Mouse (Mus musculus) small intestine, adult 2 months (tissue): ENCODE results near the gene BC107364. TPM values are rescaled to one million over a fixed set of nuclear protein-coding genes. Genes with fewer than 3 reads are reported as not detected.
A peak's percentile ranks its signal among the peaks of the same experiment; 100 is the strongest.
"Not testable (repeated sequence)": the region's sequence is repeated elsewhere in the genome, so short reads cannot be mapped to it uniquely, and the experiment has no call there.

Source experiments
- H3K27ac ChIP-seq: fragments of 200-500 bp; 2 replicates; pipeline ENCODE4 v1.5.1; 2012; ENCODE audit warnings: low read depth, low read length, control low read depth, inconsistent platforms; ENCODE audit not compliant: insufficient read depth
- H3K27me3 ChIP-seq: fragments of 200-500 bp; 2 replicates; pipeline ENCODE4 v1.6.1; 2012; ENCODE audit warnings: mild to moderate bottlenecking, moderate library complexity, low read length, inconsistent platforms; ENCODE audit not compliant: control insufficient read depth, insufficient read depth
- H3K36me3 ChIP-seq: fragments of 200-500 bp; 2 replicates; pipeline ENCODE4 v1.6.1; 2012; ENCODE audit warnings: mild to moderate bottlenecking, low read length, control low read depth, inconsistent platforms; ENCODE audit not compliant: control insufficient read depth, insufficient read depth
- H3K4me1 ChIP-seq: fragments of 200-500 bp; 2 replicates; pipeline ENCODE4 v1.6.1; 2012; ENCODE audit warnings: low read length, inconsistent platforms, mixed read lengths; ENCODE audit not compliant: control insufficient read depth, insufficient read depth, insufficient read length
- H3K4me3 ChIP-seq: fragments of 200-500 bp; 2 replicates; pipeline ENCODE4 v1.5.1; 2012; ENCODE audit warnings: low read depth, mild to moderate bottlenecking, control low read depth, inconsistent platforms, low read length, moderate library complexity
- CTCF ChIP-seq: fragments of 200-500 bp; IDR thresholded peaks from 2 replicates; pipeline ENCODE4 v1.5.1; 2012; ENCODE audit warnings: low read depth, mild to moderate bottlenecking, control low read depth, inconsistent platforms, low read length, moderate library complexity, mixed read lengths; ENCODE audit not compliant: insufficient replicate concordance, insufficient read length; ENCODE audit errors: extremely low read depth
- POLR2A ChIP-seq: fragments of 200-500 bp; IDR thresholded peaks from 2 replicates; pipeline ENCODE4 v1.6.1; 2012; ENCODE audit warnings: low read depth, mild to moderate bottlenecking, control low read depth, inconsistent platforms, low read length, moderate library complexity
- WGBS: fragments of 180-500 bp; shearing (Covaris S2); methylation state at CpG from one replicate; pipeline ENCODE4 v1.1.7; 2018; 5-methylcytosine and 5-hydroxymethylcytosine counted together
- polyA plus RNA-seq: library from polyadenylated mRNA; depleted of rRNA; stranded (reverse); fragments of >200 nt; gene quantifications from 2 replicates; pipeline ENCODE4 v1.2.3, GENCODE M21; 2012

BC107364 gene
- polyA plus RNA-seq, 1 experiment: not detected

DNA sequence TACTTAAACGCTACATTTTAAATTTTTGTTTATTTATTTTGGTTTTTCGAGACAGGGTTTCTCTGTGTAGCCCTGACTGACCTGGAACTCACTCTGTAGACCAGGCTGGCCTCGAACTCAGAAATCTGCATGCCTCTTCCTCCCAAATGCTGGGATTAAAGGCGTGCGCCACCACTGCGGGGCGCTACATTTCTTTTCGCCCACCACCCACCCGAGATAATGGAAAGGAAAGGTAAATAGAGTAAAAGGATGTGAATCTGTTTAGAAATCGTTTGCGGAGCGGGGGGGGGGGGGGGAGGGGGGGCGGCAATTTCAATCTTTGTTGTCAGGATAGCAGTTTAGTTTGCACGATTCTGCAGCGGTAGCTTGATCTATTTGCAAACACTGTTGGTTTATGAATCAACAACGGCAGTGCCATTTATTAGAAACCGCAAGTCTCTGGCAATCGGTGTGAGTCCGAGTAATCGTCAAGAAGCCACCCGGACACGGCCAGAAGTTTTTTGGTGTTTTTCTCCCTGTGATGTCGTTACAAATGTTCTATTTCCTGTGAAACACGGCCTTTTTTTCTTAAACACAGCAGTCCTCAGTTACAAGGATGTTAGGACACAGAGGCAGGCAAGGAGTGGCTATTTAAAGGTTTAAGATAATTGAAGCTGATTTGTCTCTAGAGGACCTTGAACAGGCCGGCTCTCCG, 35.6 kb upstream of the BC107364 start:
- H3K36me3 ChIP-seq: no peaks in the 10 kb centered on the region
- H3K27ac ChIP-seq: peak overlapping the region; percentile 97
- no peaks in the 10 kb centered on the region for H3K27me3 ChIP-seq
- H3K4me3 ChIP-seq: peak overlapping the region; percentile 53
- no peaks in the 10 kb centered on the region for H3K4me1 ChIP-seq
- no peak for TF ChIP-seq CTCF
- no peak for TF ChIP-seq POLR2A
- 2% methylated on average over 26 of the region's 26 CpGs for WGBS

DNA sequence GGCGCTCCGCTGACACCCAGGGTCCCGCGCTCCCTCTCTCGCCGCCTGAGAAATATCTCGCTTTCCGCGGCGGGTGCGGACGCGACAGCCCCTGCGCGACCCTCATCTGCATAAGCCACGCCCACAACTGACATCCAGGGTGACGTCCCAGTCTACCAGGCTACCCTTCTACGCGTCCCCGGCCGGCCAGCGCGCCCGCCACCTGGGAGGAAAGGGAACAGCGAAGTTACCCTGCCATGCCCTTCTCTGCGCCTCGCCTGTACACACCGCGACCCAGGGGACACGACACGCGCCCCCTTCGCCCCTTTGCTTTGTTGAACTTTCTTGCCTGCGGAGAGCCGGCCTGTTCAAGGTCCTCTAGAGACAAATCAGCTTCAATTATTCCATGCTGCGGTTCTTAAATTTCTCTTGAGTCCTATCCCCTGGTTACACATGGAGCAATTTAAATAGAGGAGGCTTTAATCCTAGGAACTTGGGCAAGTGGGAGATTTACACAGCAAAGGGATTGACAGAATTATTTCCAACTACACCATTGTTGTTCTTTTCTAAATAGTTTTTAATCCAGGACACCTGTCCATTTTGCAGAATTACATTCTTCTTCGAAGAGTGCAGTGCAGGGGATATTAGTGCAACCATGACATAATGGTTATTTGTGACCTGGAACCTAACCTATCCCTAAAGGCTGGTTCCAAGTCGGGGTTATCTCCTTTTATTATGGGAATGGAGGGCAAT, 34.9 kb upstream of the BC107364 start:
- H3K27ac ChIP-seq: peak overlapping the region; percentile 53; the same call in 1 of the 2 replicates

DNA sequence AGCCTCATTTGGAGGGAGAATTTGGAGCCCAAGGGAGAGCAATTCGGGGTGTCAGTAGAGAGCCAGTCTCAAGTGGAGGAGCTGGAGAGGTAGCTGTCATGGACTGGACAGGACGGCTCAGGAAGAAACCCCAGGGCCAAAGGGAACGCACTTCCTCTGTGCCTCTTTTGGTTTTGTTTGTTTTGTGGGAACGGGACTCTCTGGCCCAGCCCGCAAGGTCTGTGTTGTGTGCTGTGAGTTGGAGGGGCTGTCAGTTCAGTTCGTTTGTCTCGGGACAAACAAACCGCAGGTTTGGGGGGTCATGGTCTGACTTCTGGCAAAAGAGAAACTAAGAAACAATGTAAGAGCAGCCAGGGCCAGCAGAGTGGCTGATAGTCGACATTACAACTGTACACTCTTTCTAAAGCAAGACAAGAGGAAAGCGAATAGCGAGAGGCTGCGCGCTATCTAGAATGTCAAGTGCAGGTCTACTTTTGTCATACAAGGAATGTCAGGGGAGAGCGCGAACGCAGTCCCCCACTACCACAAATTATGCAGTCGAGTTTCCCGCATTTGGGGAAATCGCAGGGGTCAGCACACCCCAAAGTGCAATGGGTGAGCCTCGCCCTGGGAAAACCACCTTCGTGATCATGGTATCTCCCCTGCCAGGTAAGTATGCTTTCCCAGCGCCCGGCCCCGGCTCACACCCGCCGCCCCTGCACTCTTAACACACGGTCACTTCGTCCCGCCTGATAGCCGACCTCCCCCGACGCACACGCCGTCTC, 34.1 kb upstream of the BC107364 start:
- not testable (repeated sequence) for H3K36me3 ChIP-seq, H3K4me3 ChIP-seq, H3K27ac ChIP-seq, H3K4me1 ChIP-seq, H3K27me3 ChIP-seq
- WGBS: 4% methylated on average over 5 of the region's 34 CpGs

More for the DNA sequence above, 34.9 kb upstream of the BC107364 start:
- H3K4me3 ChIP-seq: peak overlapping the region; percentile 49
- H3K36me3 ChIP-seq, H3K27me3 ChIP-seq, H3K4me1 ChIP-seq: not testable (repeated sequence)
- 4% methylated on average over 9 of the region's 38 CpGs for WGBS

DNA sequence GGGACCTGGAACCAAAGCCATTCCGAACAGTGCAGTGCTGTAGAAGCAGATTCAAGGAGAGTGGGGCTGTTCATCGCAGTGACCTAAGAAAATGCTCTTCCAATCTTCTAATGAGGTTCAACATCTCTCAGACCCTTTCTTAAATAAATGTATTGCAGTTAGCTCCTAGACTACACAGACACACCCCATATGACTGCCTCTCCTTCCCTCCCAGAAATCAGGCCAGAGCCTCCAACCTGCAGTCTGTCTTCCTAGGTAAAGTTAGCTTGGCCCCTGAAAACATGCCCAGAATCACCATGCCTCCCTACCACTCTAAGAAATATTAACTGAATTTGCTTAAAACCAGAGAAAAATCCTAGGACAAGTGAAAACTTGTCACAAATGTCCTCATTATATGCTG, 33.3 kb upstream of the BC107364 start:
- Histone ChIP-seq H3K4me1 (no peaks in the 10 kb centered on the region), H3K4me3 (no peak overlapping the region), H3K27me3 (no peaks in the 10 kb centered on the region), H3K36me3 (no peaks in the 10 kb centered on the region), H3K27ac (no peak overlapping the region)
- TF ChIP-seq CTCF: no peak
- no peak for TF ChIP-seq POLR2A
- 93% methylated on average over 2 of the region's 2 CpGs for WGBS

DNA sequence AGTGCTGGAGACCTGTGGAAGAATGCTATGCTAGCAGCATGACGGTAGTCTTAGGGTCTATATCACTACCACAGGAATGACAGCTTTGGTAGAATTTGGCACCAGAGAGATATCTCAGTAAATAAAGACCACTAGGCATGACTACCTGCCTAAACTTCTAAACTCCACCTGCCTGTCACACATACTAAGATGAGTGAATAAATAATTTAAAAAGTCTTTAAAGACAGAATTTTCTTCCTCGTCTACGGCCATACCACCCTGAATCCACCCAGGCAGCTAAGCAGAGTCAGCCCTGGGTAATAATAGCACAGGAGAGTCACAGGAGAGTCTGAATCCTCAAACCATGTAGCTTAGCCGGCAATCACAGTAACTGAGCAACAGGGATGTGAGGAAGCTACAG, 32.8 kb upstream of the BC107364 start:
- TF ChIP-seq CTCF (no peak), POLR2A (no peak)

DNA sequence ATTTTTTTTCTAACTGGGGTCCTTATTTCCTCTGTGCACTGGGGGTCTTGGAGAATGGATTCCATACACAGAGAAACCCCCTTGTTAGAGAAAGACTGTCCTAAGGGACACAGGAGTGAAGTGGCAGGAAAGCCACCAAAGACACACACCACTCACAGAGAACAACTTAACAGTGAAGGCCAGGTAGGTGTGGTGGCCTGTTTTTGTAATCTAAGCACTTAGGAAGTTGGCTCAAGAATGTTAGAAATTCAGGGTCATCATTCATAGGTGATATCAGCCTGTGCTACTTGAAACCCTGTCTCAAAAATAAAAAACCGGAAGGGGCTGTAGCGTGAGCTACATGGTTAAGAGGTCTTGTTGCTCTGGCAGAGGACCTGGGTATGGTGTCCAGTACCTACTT, 31.8 kb upstream of the BC107364 start:
- H3K27me3 ChIP-seq: no peaks in the 10 kb centered on the region
- no peak overlapping the region for H3K4me3 ChIP-seq
- 96% methylated on average over 2 of the region's 2 CpGs for WGBS
- no peaks in the 10 kb centered on the region for H3K36me3 ChIP-seq
- TF ChIP-seq POLR2A: no peak
- H3K4me1 ChIP-seq: no peaks in the 10 kb centered on the region
- no peak overlapping the region for H3K27ac ChIP-seq

More for the DNA sequence above, 32.8 kb upstream of the BC107364 start:
- Histone ChIP-seq H3K36me3 (no peaks in the 10 kb centered on the region), H3K4me1 (no peaks in the 10 kb centered on the region), H3K27ac (no peak overlapping the region), H3K4me3 (no peak overlapping the region), H3K27me3 (no peaks in the 10 kb centered on the region)
- WGBS: 89% methylated on average over 4 of the region's 4 CpGs

DNA sequence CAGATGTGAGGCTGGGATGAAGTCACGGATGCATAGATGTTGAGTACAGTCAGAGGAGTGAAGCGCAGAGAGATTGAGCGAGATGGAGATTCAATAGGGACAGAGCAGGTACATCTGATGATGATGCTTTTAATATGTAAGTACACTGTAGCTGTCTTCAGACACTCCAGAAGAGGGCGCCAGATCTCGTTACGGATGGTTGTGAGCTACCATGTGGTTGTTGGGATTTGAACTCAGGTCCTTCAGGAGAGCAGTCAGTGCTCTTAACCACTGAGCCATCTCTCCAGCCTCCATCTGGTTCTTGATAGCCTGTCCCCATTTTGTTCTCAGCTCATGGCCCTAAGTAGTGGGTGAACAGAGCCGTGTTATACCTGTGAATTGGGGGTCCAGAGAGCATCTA, 30.9 kb upstream of the BC107364 start:
- not testable (repeated sequence) for H3K4me1 ChIP-seq, H3K36me3 ChIP-seq, H3K27me3 ChIP-seq, H3K27ac ChIP-seq, H3K4me3 ChIP-seq
- 63% methylated on average over 7 of the region's 7 CpGs for WGBS
